Mouse (Mus musculus): ENCODE results near the gene Trim2. TPM values are rescaled to one million over a fixed set of nuclear protein-coding genes. Genes with fewer than 3 reads are reported as not detected.

Trim2 gene
- polyA plus RNA-seq, 1 experiment: 3.2 TPM

GRCm38 (mm10) chr3:84252776-84253654 is 53.7 kb downstream of the Trim2 start:
- H3ac ChIP-seq (ENCODE audit: control insufficient read depth, insufficient read length): no peak overlapping the region
- TF ChIP-seq TCF12 (IDR thresholded peaks at IDR 0.05; ENCODE audit: insufficient read depth, poor library complexity, severe bottlenecking): no peak
- no peak for TF ChIP-seq TCF3 (IDR thresholded peaks at IDR 0.05; ENCODE audit: insufficient read length, low read depth)
- no peak for TF ChIP-seq POLR2AphosphoS2 (IDR thresholded peaks at IDR 0.05; ENCODE audit: insufficient read length, low read depth)
- TF ChIP-seq CEBPB (IDR thresholded peaks at IDR 0.05; ENCODE audit: insufficient read depth, poor library complexity, severe bottlenecking): no peak
- TF ChIP-seq SRF (IDR thresholded peaks at IDR 0.05; ENCODE audit: control insufficient read depth, insufficient read length, low read depth): no peak
- TF ChIP-seq USF1 (IDR thresholded peaks at IDR 0.05; ENCODE audit: low read depth): no peak
- TF ChIP-seq MYOG (IDR thresholded peaks at IDR 0.05; ENCODE audit: control insufficient read depth in 1 of 3, insufficient read depth in 1 of 3, insufficient read length in 2 of 3, low read depth in 2 of 3): no peak
- no peak for TF ChIP-seq E2F4 (IDR thresholded peaks at IDR 0.05; ENCODE audit: insufficient read depth)
- TF ChIP-seq REST (IDR thresholded peaks at IDR 0.05; ENCODE audit: insufficient read depth, insufficient read length): no peak
- no peak for TF ChIP-seq MAX (IDR thresholded peaks at IDR 0.05; ENCODE audit: low read depth)
- no peak for TF ChIP-seq MYOD1 (IDR thresholded peaks at IDR 0.05; ENCODE audit: control insufficient read depth in 1 of 3, insufficient read length in 2 of 3, low read depth in 2 of 3)
- TF ChIP-seq POLR2A (IDR thresholded peaks at IDR 0.05; ENCODE audit: insufficient read length, low read depth): no peak
- H3K79me2 ChIP-seq (ENCODE audit: control insufficient read depth, insufficient read depth): no peaks in the 10 kb centered on the region
- H3K36me3 ChIP-seq (ENCODE audit: control insufficient read depth, insufficient read depth): no peaks in the 10 kb centered on the region
- no peak overlapping the region for H3K4me3 ChIP-seq
- no peaks in the 10 kb centered on the region for H3K27me3 ChIP-seq (ENCODE audit: control insufficient read depth, insufficient read depth, insufficient read length)
- H3K4me2 ChIP-seq (ENCODE audit: low read depth): no peak overlapping the region

DNA sequence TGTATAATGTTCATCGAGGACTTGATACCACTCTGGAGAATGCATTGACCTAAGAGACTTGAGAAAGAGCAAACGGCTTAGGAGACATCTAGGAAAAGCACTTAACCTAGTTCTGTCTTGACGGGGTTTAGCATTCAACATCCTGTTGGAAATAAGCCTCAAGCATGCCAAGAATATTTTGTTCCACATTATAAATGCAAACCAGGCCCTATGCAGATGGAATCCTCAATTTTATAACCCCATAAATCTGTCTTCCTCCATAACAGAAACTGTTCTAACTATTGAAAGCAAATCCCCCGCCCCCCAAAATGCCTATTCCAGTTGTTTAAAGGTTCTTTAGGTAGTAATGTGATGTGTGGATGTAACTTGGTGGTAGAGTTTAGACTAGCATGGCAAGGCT is 55.0 kb downstream of the Trim2 start:
- no peaks in the 10 kb centered on the region for H3K36me3 ChIP-seq (ENCODE audit: control insufficient read depth, insufficient read depth)

DNA sequence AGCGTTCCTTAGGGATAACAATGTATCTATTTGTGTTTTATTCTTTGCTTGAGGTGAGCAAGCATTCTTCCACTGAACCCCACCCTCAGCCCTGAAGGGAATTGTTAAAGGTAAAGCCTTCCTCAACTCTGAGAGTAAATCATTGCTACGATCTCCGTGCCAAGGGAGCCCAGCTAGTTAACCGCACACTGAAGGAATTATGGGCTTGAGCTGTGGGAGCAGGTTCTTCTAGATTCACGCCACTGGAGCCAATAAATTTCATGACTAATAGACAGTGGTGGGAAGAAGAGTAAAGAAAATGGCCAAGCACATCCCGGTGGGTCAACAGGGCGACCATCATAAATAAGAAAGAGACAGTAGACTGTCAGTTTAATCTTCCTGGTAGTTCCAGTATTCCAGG is 56.4 kb downstream of the Trim2 start:
- no peaks in the 10 kb centered on the region for H3K79me2 ChIP-seq (ENCODE audit: control insufficient read depth, insufficient read depth)
- H3K27me3 ChIP-seq (ENCODE audit: control insufficient read depth, insufficient read depth, insufficient read length): no peaks in the 10 kb centered on the region
- no peak overlapping the region for H3ac ChIP-seq (ENCODE audit: control insufficient read depth, insufficient read length)
- no peak for TF ChIP-seq CEBPB (IDR thresholded peaks at IDR 0.05; ENCODE audit: insufficient read depth, poor library complexity, severe bottlenecking)
- no peak for TF ChIP-seq E2F4 (IDR thresholded peaks at IDR 0.05; ENCODE audit: insufficient read depth)
- no peak for TF ChIP-seq USF1 (IDR thresholded peaks at IDR 0.05; ENCODE audit: low read depth)
- TF ChIP-seq TCF3 (IDR thresholded peaks at IDR 0.05; ENCODE audit: insufficient read length, low read depth): no peak
- TF ChIP-seq REST (IDR thresholded peaks at IDR 0.05; ENCODE audit: insufficient read depth, insufficient read length): no peak
- TF ChIP-seq POLR2A (IDR thresholded peaks at IDR 0.05; ENCODE audit: insufficient read length, low read depth): no peak
- no peak for TF ChIP-seq TCF12 (IDR thresholded peaks at IDR 0.05; ENCODE audit: insufficient read depth, poor library complexity, severe bottlenecking)
- no peak for TF ChIP-seq SRF (IDR thresholded peaks at IDR 0.05; ENCODE audit: control insufficient read depth, insufficient read length, low read depth)
- no peak for TF ChIP-seq MYOD1 (IDR thresholded peaks at IDR 0.05; ENCODE audit: control insufficient read depth in 1 of 3, insufficient read length in 2 of 3, low read depth in 2 of 3)
- no peak for TF ChIP-seq POLR2AphosphoS2 (IDR thresholded peaks at IDR 0.05; ENCODE audit: insufficient read length, low read depth)
- TF ChIP-seq MAX (IDR thresholded peaks at IDR 0.05; ENCODE audit: low read depth): no peak
- TF ChIP-seq MYOG (IDR thresholded peaks at IDR 0.05; ENCODE audit: control insufficient read depth in 1 of 3, insufficient read depth in 1 of 3, insufficient read length in 2 of 3, low read depth in 2 of 3): no peak
- no peak overlapping the region for H3K4me3 ChIP-seq
- no peak overlapping the region for H3K4me2 ChIP-seq (ENCODE audit: low read depth)
- no peaks in the 10 kb centered on the region for H3K36me3 ChIP-seq (ENCODE audit: control insufficient read depth, insufficient read depth)

More for the DNA sequence above, 55.0 kb downstream of the Trim2 start:
- H3K4me3 ChIP-seq: no peak overlapping the region
- H3K4me2 ChIP-seq (ENCODE audit: low read depth): no peak overlapping the region
- H3K79me2 ChIP-seq (ENCODE audit: control insufficient read depth, insufficient read depth): no peaks in the 10 kb centered on the region
- H3K27me3 ChIP-seq (ENCODE audit: control insufficient read depth, insufficient read depth, insufficient read length): no peaks in the 10 kb centered on the region
- no peak overlapping the region for H3ac ChIP-seq (ENCODE audit: control insufficient read depth, insufficient read length)
- no peak for TF ChIP-seq CEBPB (IDR thresholded peaks at IDR 0.05; ENCODE audit: insufficient read depth, poor library complexity, severe bottlenecking)
- TF ChIP-seq TCF3 (IDR thresholded peaks at IDR 0.05; ENCODE audit: insufficient read length, low read depth): no peak
- TF ChIP-seq POLR2AphosphoS2 (IDR thresholded peaks at IDR 0.05; ENCODE audit: insufficient read length, low read depth): no peak
- TF ChIP-seq SRF (IDR thresholded peaks at IDR 0.05; ENCODE audit: control insufficient read depth, insufficient read length, low read depth): no peak
- no peak for TF ChIP-seq E2F4 (IDR thresholded peaks at IDR 0.05; ENCODE audit: insufficient read depth)

DNA sequence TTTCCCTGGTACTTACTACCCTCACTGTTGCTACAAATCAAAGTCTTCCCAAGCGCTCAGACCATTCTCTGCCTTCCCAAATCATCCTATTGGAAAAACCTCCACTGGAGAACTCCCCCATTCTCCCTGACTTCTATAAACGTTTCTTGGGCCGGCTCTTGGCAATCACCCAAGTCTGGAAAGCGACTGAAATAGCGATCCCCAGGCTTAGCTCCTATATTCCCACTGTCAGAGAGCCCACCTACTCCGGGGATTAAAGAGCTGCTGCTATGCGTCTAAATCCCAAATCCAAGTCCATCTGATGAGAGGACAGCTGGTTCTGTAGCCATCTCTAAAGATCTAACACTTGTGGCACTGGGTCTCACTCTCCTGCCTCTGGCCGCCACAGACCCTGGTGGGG is 58.9 kb downstream of the Trim2 start:
- H3K79me2 ChIP-seq (ENCODE audit: control insufficient read depth, insufficient read depth): no peaks in the 10 kb centered on the region

More for the DNA sequence above, 58.9 kb downstream of the Trim2 start:
- Histone ChIP-seq H3K27me3 (ENCODE audit: control insufficient read depth, insufficient read depth, insufficient read length) (no peaks in the 10 kb centered on the region), H3ac (ENCODE audit: control insufficient read depth, insufficient read length) (no peak overlapping the region), H3K36me3 (ENCODE audit: control insufficient read depth, insufficient read depth) (no peaks in the 10 kb centered on the region), H3K4me3 (no peak overlapping the region), H3K4me2 (ENCODE audit: low read depth) (no peak overlapping the region)
- no peak for TF ChIP-seq POLR2A (IDR thresholded peaks at IDR 0.05; ENCODE audit: insufficient read length, low read depth)
- no peak for TF ChIP-seq MYOD1 (IDR thresholded peaks at IDR 0.05; ENCODE audit: control insufficient read depth in 1 of 3, insufficient read length in 2 of 3, low read depth in 2 of 3)
- TF ChIP-seq TCF12 (IDR thresholded peaks at IDR 0.05; ENCODE audit: insufficient read depth, poor library complexity, severe bottlenecking): no peak
- no peak for TF ChIP-seq REST (IDR thresholded peaks at IDR 0.05; ENCODE audit: insufficient read depth, insufficient read length)
- no peak for TF ChIP-seq USF1 (IDR thresholded peaks at IDR 0.05; ENCODE audit: low read depth)
- no peak for TF ChIP-seq MYOG (IDR thresholded peaks at IDR 0.05; ENCODE audit: control insufficient read depth in 1 of 3, insufficient read depth in 1 of 3, insufficient read length in 2 of 3, low read depth in 2 of 3)
- no peak for TF ChIP-seq TCF3 (IDR thresholded peaks at IDR 0.05; ENCODE audit: insufficient read length, low read depth)
- no peak for TF ChIP-seq CEBPB (IDR thresholded peaks at IDR 0.05; ENCODE audit: insufficient read depth, poor library complexity, severe bottlenecking)
- no peak for TF ChIP-seq E2F4 (IDR thresholded peaks at IDR 0.05; ENCODE audit: insufficient read depth)
- TF ChIP-seq MAX (IDR thresholded peaks at IDR 0.05; ENCODE audit: low read depth): no peak
- TF ChIP-seq POLR2AphosphoS2 (IDR thresholded peaks at IDR 0.05; ENCODE audit: insufficient read length, low read depth): no peak
- TF ChIP-seq SRF (IDR thresholded peaks at IDR 0.05; ENCODE audit: control insufficient read depth, insufficient read length, low read depth): no peak

Data from myocyte (in vitro differentiated cells).